Mouse (Mus musculus): ENCODE data around the gene Serpina3i.

The Serpina3i gene

GRCm38 (mm10) chr12:104298049-104298448 lies 35.1 kb downstream of the Serpina3i start:
- DNase-seq = no peak

GRCm38 (mm10) chr12:104305991-104306390 lies 43.1 kb downstream of the Serpina3i start:
- DNase-seq = no peak

- no peak for DNase-seq
Observed at GRCm38 (mm10) chr12:104314253-104314652, 51.3 kb downstream of the Serpina3i start, which contains the start of gene Serpina3j. Serpina3j (plus strand) TSS chr12:104314553.

All from cerebellum, postnatal 14 days (tissue).